Mouse (Mus musculus) embryo, embryonic 9.5 days (tissue): Measurements from ENCODE around the gene Lbx1.
A peak's percentile ranks its signal among the peaks of the same experiment; 100 is the strongest.

Source experiments
- DNase-seq: peaks from one replicate; pipeline ENCODE4 v3.0.0-alpha.2; 2017; ENCODE audit errors: extremely low spot score

Lbx1 gene

DNA sequence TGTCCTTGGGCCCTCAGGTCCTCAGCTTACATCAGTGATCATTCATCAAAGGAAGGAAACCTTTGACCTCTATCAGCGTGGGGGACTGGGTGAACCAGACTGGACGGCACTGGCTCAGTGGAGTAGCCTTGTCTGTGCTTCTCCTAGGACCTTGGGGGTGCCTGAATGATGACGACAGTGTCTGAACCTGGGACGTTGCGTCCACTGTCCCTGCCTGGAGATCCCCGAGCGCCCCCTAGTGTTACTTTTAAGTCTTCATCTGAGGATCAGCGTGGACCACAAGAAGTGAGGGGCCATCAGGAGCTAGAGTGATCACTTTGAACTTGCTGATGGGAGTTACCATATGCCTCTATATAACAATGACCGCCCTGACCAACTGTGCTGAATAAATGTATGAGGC, 19.4 kb downstream of the Lbx1 start:
- peak; percentile 58 for DNase-seq

DNA sequence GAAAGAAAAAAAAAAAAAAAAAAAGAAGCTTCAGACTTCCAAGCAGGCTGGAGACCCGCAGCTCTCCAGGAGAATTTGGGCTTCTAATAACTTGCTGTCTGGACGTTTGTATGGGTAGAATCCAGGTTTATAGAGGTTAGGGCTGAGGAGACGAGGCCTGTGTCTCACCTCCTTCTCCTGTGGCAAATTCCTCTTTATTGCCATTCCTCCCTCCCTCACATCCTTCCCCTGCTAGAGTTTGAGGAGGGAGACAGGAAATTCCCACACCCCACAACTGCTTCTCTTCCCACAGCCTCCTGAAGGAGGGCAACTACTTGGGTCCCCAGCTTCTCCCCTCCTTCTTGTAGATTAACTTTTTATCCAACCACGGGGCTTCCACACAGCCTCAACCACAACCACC, 20.2 kb downstream of the Lbx1 start:
- DNase-seq: no peak

DNA sequence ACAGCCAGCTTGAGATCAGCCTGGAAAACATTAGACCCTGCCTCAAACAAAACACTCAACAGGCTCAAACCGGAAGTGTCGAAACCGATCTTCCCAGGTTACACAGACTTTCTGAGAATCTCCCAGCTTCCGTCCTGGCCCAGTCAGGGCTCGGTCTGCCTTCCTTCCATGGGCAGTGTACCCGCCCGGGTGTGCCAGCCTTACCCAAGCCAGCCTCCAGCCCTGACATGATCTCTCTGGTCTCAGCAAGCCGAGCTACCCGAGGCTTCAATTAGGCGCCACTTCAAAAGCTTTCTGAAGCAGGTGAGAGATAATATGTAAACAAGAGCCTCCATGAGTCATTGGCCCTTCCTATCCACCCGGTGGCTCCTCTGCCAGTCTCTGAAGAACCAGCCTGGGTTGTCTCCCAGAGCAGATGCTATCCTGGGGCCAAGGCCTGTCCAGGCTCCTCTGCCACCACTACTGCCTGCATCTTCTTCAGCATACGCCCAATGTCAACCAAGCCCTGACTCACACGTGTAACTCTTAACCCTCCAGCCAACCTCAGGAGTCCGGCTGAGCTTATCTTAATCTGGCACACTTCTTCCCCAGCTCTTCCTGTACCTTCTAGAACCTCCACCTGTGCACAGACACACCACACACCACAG, 25.7 kb downstream of the Lbx1 start:
- DNase-seq: no peak

DNA sequence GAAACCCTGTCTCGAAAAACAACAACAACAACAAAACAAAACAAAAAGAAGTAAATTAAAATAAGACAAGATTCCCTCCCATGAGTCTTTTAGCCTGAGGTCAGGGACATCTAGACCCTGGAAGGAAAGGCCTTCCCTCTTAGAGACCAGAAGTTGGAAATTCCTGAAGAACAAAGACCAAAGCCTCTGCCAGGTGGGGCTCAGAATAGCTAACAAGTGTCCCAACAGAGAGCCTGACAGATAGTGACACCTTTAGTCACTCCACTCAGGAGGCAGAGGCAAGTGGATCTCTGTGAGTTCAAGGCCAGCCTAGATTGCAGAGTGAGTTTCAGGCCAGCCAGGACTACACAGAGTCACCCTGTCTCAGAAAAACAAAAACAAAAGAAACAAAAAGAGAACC, 26.4 kb downstream of the Lbx1 start:
- DNase-seq: no peak

DNA sequence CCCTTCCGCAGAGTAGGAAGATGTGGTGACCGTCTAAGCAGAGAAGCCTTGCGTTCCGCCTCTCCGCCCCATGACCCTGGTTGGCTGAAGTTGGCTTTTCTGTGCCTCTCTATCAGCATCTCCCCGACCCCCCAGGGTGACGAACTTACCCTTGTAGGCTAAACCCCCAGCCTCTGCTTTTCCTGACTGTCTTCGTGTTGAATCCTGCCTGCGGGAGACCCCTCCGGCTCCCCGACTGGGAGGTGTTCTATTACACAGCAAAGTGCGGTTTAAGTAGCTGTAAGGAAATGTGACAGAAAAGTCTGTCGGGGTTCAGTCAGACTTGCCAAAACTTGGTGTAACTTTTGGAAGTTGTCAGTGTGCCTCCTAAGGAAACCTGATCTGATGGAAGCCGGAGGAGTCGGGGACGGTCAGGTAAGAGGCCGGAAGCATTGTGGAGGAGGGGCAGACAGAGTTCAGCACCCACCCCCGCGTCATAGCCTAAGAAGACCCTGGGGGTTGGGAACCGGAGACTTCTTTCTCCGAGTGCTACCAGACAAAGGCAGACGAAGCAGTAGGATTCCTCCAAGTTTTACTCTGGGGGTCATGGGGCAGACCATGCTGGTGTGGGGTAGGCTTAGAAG, 27.1 kb downstream of the Lbx1 start:
- peak; percentile 40 for DNase-seq

DNA sequence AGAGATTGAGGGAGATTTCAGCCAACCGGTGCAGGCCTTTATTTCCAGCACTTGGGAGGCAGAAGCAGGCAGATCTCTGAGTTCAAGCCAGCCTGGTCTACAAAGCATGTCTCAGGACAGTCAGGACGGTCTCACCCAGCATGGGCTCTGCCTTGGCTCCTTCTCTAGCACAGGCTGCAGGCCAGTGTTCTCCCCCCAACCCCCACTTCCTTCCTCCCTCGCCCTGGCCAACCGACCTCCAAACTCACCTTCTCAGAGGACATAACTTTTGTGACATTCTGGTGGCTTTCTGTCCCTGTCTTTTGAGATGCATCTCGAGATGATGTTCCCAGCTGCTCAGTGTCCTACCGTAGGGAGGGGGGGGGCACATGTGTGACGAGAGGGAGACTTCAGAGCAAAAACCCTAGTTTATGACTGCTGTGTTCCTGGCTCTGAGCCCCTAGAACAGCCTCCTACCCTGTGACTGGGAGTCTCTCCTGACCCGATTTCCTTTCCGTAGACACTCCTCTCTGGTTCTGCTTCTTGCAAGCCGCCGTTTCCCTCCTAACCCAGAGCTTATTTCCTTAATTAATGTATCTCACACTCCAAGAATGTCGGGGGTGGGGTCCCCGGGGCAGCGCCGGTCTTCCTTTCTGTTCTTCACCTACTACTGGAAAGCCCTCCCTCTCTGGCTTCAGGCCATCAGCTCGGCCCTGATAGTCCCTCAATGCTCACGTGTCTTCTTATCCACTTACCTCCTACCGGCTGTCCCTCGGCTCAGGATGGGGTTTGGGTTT, 27.8 kb downstream of the Lbx1 start:
- no peak for DNase-seq

DNA sequence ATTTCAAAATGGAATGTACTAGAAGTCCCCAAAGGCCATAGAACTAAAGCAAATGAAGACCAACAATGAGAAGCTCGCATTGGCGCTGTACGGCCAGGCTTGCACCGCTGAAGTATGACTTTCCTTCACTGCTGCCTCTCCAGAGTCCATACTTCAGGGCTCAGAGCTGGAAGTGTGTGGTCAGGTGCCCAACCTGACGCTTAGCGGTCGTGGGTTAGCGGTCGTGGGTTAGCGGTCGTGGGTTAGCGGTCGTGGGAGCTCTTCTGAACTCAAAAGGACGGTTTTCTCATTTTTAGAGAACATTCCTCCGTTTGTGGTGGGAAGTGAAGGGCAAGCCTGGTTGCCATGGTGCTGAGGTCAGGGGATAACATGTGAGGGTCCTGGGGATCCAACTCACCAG, 28.5 kb downstream of the Lbx1 start:
- DNase-seq: no peak

DNA sequence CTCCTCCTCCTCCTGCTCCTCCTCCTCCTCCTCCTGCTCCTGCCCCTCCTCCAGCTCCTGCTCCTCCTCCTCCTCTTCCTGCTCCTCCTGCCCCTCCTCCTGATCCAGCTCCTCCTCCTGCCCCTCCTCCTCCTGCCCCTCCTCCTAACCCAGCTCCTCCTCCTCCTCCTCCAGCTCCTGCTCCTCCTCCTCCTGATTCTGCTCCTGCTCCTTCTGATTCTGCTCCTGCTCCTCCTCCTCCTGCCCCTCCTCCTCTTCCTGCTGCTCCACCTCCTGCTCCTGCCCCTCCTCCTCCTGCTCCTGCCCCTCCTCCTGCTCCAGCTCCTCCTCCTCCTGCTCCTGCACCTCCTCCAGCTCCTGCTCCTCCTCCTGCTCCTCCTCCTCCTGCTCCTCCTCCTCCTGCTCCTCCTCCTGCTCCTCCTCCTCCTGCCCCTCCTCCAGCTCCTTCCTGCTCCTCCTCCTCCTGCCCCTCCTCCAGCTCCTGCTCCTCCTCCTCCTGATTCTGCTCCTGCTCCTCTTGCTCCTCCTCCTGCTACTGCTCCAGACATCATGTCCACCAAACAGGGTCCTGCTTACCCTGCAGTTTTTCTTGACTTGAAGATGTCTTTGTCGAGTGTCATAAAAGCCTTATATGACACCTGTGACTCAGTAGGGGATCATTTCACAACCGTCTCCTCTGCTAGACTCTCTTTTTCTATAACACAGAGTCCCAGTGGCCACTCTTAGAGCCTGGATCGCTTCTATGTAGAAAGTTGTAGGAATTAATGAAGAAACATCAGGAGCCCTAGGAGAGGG, 30.1 kb downstream of the Lbx1 start:
- no peak for DNase-seq

DNA sequence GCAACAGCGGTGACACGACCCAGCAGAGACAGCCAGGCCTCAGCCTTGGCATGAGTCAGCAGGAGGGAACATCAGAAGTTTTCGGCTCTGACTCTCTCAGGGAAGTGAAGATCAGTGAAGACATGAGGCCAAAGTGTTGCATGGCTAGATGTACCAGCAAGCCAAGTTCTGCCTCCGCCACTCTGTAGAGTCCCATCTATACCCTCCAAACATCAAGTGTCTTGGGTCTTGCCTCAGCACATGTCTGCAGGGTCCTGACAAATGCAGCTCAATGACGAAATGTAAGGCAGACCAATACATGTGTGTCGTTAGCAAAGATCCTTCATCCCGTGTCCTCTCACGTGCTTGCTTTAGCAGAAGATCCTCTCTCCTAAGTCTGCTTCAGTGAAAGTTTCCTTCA, 38.6 kb downstream of the Lbx1 start:
- DNase-seq: no peak

DNA sequence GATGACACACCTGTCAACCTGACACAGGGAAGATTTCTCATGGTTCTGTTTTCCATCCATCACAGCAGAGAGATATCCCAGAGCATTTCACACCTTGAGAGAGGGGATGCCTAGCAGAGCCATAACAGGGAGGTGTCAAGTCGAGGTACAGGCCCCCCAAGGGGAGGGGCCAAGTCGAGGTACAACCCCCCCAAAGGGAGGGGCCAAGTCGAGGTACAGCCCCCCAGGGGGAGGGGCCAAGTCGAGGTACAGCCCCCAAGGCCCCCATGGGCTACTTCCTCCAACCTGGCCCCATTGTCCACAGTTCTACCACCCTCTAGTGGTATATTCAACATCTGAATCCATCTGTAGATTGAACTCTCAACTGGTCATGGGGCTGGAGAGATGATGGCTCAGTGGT, 41.0 kb downstream of the Lbx1 start:
- no peak for DNase-seq
